Mouse (Mus musculus) lung, postnatal 10 days (tissue): ENCODE data around the gene Procr.
"Not testable (repeated sequence)": the region's sequence is repeated elsewhere in the genome, so short reads cannot be mapped to it uniquely, and the experiment has no call there.

ENCODE experiments used
- DNase-seq: peaks from one replicate; pipeline ENCODE4 v3.0.0; 2021

Gene Procr

GRCm38 (mm10) chr2:155751014-155751786 is at the start of gene Procr:
TSS of gene Procr (plus strand) at chr2:155751117.
- peak; percentile 62 for DNase-seq

GRCm38 (mm10) chr2:155701399-155701919 is 49.5 kb upstream of the Procr start:
- peak; percentile 12 for DNase-seq

- no peak for DNase-seq
Measured at GRCm38 (mm10) chr2:155703630-155704029, 47.3 kb upstream of the Procr start.

- DNase-seq, result peak; percentile 40
Measured at GRCm38 (mm10) chr2:155707251-155707650, 43.7 kb upstream of the Procr start.

GRCm38 (mm10) chr2:155710557-155710956 is 40.4 kb upstream of the Procr start:
- no peak for DNase-seq

GRCm38 (mm10) chr2:155717082-155717990 is 33.6 kb upstream of the Procr start:
- no peak for DNase-seq

- no peak for DNase-seq
Measured at GRCm38 (mm10) chr2:155720585-155720984, 30.3 kb upstream of the Procr start.

GRCm38 (mm10) chr2:155724036-155724435 is 26.9 kb upstream of the Procr start:
- no peak for DNase-seq

GRCm38 (mm10) chr2:155724526-155724925 is 26.4 kb upstream of the Procr start:
- no peak for DNase-seq

- DNase-seq, result no peak
Measured at GRCm38 (mm10) chr2:155726302-155726701, 24.6 kb upstream of the Procr start.

- no peak for DNase-seq
Measured at GRCm38 (mm10) chr2:155727764-155728395, 23.0 kb upstream of the Procr start.

- no peak for DNase-seq
Measured at GRCm38 (mm10) chr2:155728742-155729141, 22.2 kb upstream of the Procr start.

GRCm38 (mm10) chr2:155729158-155729645 is 21.7 kb upstream of the Procr start, which contains the start of gene Edem2:
TSS of gene Edem2 (minus strand) at chr2:155729475.
- DNase-seq, result peak; percentile 96

GRCm38 (mm10) chr2:155735080-155735479 is 15.8 kb upstream of the Procr start:
- no peak for DNase-seq

GRCm38 (mm10) chr2:155735766-155736165 is 15.2 kb upstream of the Procr start, which contains the start of gene Gm17581:
TSS of gene Gm17581 (minus strand) at chr2:155735866.
- not testable (repeated sequence) for DNase-seq

- DNase-seq, result no peak
Measured at GRCm38 (mm10) chr2:155736936-155737335, 14.0 kb upstream of the Procr start.

- peak; percentile 11 for DNase-seq
Measured at GRCm38 (mm10) chr2:155737803-155738202, 13.1 kb upstream of the Procr start.

GRCm38 (mm10) chr2:155742211-155742610 is 8.7 kb upstream of the Procr start:
- peak; percentile 13 for DNase-seq

- DNase-seq, result peak; percentile 79
Measured at GRCm38 (mm10) chr2:155742931-155743337, 8.0 kb upstream of the Procr start.

GRCm38 (mm10) chr2:155743351-155743750 is 7.6 kb upstream of the Procr start:
- DNase-seq, result no peak

GRCm38 (mm10) chr2:155745487-155745886 is 5.4 kb upstream of the Procr start:
- DNase-seq, result no peak

GRCm38 (mm10) chr2:155749394-155749793 is 1.5 kb upstream of the Procr start:
- no peak for DNase-seq

- peak; percentile 75 for DNase-seq
Measured at GRCm38 (mm10) chr2:155755746-155756145, 4.8 kb downstream of the Procr start.
